Mouse (Mus musculus) neural tube, embryonic 11.5 days (tissue): Measurements from ENCODE around the gene Blnk. TPM values are rescaled to one million over a fixed set of nuclear protein-coding genes. Genes with fewer than 3 reads are reported as not detected.

Experiments used
- ATAC-seq: fragments of 200-750 bp; cut with Nextera tagmentation; 2 replicates; pipeline ENCODE4 v1.8.0; 2017; ENCODE audit warnings: moderate number of reproducible peaks, mild to moderate bottlenecking, moderate TSS enrichment, moderate library complexity; ENCODE audit not compliant: insufficient read depth, low FRiP score, low TSS enrichment
- DNase-seq: peaks from one replicate; pipeline ENCODE4 v3.0.0-alpha.2; 2015; ENCODE audit warnings: low spot score
- H3K27ac ChIP-seq: fragments of 300-500 bp; sonication (generic); 2 replicates; pipeline ENCODE4 v1.5.1; 2014; ENCODE audit warnings: low read depth, mild to moderate bottlenecking, low read length
- H3K27me3 ChIP-seq: fragments of 300-500 bp; sonication (generic); 2 replicates; pipeline ENCODE4 v1.6.1; 2014; ENCODE audit warnings: mild to moderate bottlenecking, low read length, mixed read lengths; ENCODE audit not compliant: control insufficient read depth, insufficient read depth
- H3K36me3 ChIP-seq: fragments of 300-500 bp; sonication (generic); 2 replicates; pipeline ENCODE4 v1.6.1; 2014; ENCODE audit warnings: mild to moderate bottlenecking, low read length, moderate library complexity, mixed read lengths; ENCODE audit not compliant: control insufficient read depth, insufficient read depth
- H3K4me1 ChIP-seq: fragments of 300-500 bp; sonication (generic); 2 replicates; pipeline ENCODE4 v1.6.1; 2014; ENCODE audit warnings: low read length, mixed read lengths; ENCODE audit not compliant: control insufficient read depth, insufficient read depth
- H3K4me2 ChIP-seq: fragments of 300-500 bp; sonication (generic); 2 replicates; pipeline ENCODE4 v1.6.1; 2014; ENCODE audit warnings: low read depth, mild to moderate bottlenecking, moderate library complexity
- H3K4me3 ChIP-seq: fragments of 300-500 bp; sonication (generic); 2 replicates; pipeline ENCODE4 v1.5.1; 2014; ENCODE audit warnings: low read depth, low read length
- H3K9ac ChIP-seq: fragments of 300-500 bp; sonication (generic); 2 replicates; pipeline ENCODE4 v1.6.1; 2014; ENCODE audit warnings: mild to moderate bottlenecking, low read length
- H3K9me3 ChIP-seq: fragments of 300-500 bp; sonication (generic); 2 replicates; pipeline ENCODE4 v1.6.1; 2016; ENCODE audit warnings: low read length; ENCODE audit not compliant: control insufficient read depth
- WGBS: fragments of 180-500 bp; shearing (Covaris S2); extraction: QIAGEN DNeasy Blood & Tissue Kit; methylation state at CpG from one replicate; pipeline ENCODE4 v1.1.7; 2014; 5-methylcytosine and 5-hydroxymethylcytosine counted together
- polyA plus RNA-seq: library from polyadenylated mRNA; unstranded; fragments of >200 nt; fragmentation: Nextera tagmentation; extraction: Ambion mirVana; gene quantifications from 2 replicates; pipeline ENCODE4 v1.2.1, GENCODE M21; 2014

Gene Blnk
- polyA plus RNA-seq, 1 experiment from 2014 or later: 0.45 TPM

DNA sequence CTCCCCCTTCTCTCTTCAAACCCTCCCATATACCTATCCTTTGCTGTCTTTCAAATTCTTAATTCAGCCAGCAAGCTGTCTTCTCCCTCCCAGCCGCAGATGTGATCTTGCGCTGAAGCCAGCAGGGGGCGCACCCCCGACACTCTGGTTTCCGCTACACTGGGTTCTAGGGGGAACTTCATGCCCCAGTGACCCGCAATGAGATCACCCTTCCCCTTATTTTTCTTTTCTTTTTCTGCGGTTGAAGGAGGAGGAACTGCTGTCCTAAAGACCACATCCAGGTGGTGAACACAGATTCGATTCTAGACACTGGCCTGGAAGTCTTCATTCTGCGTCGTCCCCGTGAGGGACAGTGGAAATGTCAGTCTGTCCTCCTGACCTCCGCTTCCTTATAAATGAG is 31.3 kb downstream of the Blnk start:
- Histone ChIP-seq H3K4me3 (no peak overlapping the region), H3K27me3 (no peaks in the 10 kb centered on the region), H3K4me2 (no peak overlapping the region), H3K36me3 (no peaks in the 10 kb centered on the region), H3K9ac (no peak overlapping the region), H3K9me3 (no peaks in the 10 kb centered on the region), H3K27ac (no peak overlapping the region), H3K4me1 (no peaks in the 10 kb centered on the region)
- WGBS: 50% methylated on average over 12 of the region's 12 CpGs
- ATAC-seq: no peak
- DNase-seq: peak; percentile 61

GRCm38 (mm10) chr19:40958981-40959380 is 35.4 kb downstream of the Blnk start:
- Histone ChIP-seq H3K4me2 (no peak overlapping the region), H3K4me3 (no peak overlapping the region), H3K9me3 (no peaks in the 10 kb centered on the region), H3K36me3 (no peaks in the 10 kb centered on the region), H3K4me1 (no peaks in the 10 kb centered on the region), H3K27me3 (no peaks in the 10 kb centered on the region), H3K9ac (no peak overlapping the region), H3K27ac (no peak overlapping the region)
- ATAC-seq (no peak), DNase-seq (no peak)
- WGBS: 26% methylated on average over 1 of the region's 1 CpGs

DNA sequence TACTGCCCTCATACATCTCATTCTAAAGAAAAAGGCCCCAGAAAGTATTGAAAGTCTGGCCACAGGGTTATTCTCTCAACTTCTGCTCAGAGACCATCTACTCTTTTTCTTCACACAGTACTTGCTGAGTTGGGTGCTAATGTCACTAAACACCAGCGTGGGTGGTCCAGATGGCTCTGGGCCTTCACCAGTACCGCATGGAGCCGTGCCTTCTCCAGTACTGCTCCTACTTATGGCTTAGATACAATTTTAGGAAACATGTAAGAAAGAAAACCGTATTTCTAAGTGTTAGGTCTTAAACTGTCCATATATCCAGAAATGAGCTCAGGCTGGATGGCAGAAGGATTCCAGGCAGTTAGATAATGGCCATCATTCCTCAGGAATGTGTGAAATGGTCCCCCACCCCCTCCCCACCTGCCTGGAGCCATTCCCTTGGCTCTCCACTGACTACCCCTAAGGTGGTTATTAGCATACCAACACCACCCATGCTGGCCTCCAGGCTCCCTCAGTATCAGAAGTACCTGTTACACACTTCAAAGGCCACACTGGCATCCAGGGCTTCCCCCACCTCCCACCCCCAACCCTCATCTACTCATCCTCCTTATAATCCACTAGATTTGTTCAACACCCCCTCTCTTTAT is 47.3 kb downstream of the Blnk start:
- DNase-seq (no peak), ATAC-seq (no peak)
- Histone ChIP-seq H3K4me2 (no peak overlapping the region), H3K9me3 (no peaks in the 10 kb centered on the region), H3K36me3 (no peaks in the 10 kb centered on the region), H3K27me3 (no peaks in the 10 kb centered on the region), H3K4me3 (no peak overlapping the region), H3K27ac (no peak overlapping the region), H3K4me1 (no peaks in the 10 kb centered on the region), H3K9ac (no peak overlapping the region)
- WGBS: 88% methylated on average over 4 of the region's 4 CpGs

DNA sequence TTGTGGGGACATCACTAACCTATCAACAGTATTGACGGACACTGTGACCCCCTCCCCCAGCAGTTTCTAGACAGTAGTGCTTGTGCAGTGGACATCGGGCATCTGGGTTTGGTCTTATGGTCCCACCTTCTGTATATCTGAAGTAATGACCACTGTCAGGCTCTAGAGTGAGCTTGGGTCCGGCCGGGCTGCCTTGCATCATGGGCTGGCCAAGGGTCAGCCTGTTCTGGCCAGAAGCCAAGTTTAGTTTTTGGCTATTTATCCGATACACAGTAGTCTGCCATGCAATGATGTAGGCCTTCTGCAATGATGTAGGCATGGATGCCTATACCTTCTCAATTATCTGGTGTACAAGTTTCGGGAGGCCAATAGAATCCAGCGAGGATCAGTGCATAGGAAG is 50.8 kb downstream of the Blnk start:
- Histone ChIP-seq H3K4me1 (no peaks in the 10 kb centered on the region), H3K27ac (no peak overlapping the region), H3K27me3 (no peaks in the 10 kb centered on the region), H3K4me2 (no peak overlapping the region), H3K9me3 (no peaks in the 10 kb centered on the region), H3K9ac (no peak overlapping the region), H3K36me3 (no peaks in the 10 kb centered on the region), H3K4me3 (no peak overlapping the region)
- DNase-seq (no peak), ATAC-seq (no peak)
- WGBS: 94% methylated on average over 7 of the region's 7 CpGs

DNA sequence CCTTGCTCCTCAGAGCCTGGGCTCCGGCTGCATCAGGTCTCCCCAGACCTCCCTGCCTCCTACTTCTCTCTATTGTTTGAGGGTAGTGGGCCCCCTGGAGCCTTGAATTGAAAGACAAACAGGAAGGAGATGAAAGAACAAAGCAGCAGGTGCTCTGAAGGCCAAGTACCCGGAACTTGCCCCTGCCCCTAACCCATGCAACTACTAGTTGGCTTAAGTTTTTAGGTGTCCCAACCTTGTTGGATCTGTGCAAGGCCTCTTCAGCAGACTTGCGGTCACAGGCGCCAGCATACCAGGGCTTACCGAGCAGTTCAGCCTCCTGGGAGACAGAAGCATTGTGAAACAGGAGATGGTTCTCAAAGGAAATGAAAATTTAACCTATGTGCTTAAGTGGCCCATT is 58.3 kb downstream of the Blnk start:
- no peaks in the 10 kb centered on the region for H3K4me1 ChIP-seq
- WGBS: 34% methylated on average over 5 of the region's 5 CpGs
- no peak for ATAC-seq

DNA sequence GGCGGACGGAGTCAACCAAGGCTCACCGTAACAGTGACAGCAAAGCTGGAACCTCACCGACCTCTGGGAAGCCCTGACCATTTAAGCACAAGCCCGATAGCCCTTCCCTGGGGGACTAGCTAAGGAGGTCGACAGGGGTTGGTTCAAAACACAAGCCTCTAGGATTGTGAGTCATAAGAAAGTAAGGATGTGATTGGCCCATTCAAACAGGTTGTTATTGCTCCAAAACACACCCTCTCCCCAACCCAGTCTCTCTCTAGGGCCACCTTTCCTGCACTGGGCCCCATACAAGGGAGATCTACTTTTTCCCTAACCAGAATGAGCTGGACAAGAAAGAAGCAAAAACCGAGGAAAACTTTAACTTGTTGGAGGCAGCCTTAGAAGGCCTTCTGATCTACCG is 59.0 kb downstream of the Blnk start:
- Histone ChIP-seq H3K27me3 (no peaks in the 10 kb centered on the region), H3K36me3 (no peaks in the 10 kb centered on the region), H3K9me3 (no peaks in the 10 kb centered on the region), H3K4me3 (no peak overlapping the region), H3K4me1 (no peaks in the 10 kb centered on the region), H3K4me2 (no peak overlapping the region), H3K9ac (no peak overlapping the region), H3K27ac (no peak overlapping the region)
- WGBS: 42% methylated on average over 8 of the region's 8 CpGs
- ATAC-seq (no peak), DNase-seq (no peak)

More for the DNA sequence above, 58.3 kb downstream of the Blnk start:
- Histone ChIP-seq H3K27me3 (no peaks in the 10 kb centered on the region), H3K9me3 (no peaks in the 10 kb centered on the region), H3K9ac (no peak overlapping the region), H3K4me2 (no peak overlapping the region), H3K27ac (no peak overlapping the region), H3K4me3 (no peak overlapping the region), H3K36me3 (no peaks in the 10 kb centered on the region)
- DNase-seq: no peak

DNA sequence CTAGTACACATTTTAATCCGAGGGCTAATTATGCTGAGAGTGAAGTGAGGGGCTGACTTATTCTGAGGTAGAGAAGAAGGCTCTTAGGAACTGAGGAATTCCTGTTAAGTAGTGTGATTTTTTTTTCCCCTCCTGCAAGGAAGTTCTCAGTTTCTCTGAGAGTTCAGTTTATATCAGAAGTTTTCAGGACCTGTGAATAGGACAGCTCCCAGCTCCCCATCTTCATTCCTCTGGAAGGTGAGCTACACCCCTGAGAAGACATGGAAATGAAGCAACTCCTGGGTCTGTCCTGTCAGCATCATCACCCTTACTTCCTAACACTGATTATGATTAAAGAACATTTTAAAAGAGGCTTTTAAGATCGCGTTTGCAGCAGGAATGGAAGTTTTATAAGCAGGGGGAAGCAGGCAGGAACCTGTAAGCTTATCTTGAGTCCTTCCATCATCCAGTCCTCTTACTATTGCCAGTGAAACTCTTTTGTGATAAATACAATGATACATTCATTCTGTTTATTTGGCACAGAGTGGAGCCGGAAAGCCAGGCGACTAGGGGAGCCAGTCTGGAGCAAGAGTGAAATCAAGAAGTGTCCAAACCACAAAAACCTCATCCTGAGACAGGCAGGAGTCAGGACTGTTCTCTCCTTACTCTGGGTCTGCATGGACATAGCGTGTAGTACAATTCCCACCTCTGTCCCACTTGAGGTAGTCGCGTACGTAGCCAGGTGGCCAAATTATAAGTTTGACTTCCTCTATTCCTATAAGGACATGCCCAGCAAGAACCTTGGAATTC is 62.6 kb downstream of the Blnk start:
- H3K4me1 ChIP-seq: no peaks in the 10 kb centered on the region
- no peak overlapping the region for H3K4me2 ChIP-seq
- WGBS: 77% methylated on average over 9 of the region's 9 CpGs
- no peaks in the 10 kb centered on the region for H3K9me3 ChIP-seq
- ATAC-seq (no peak), DNase-seq (no peak)
- no peaks in the 10 kb centered on the region for H3K27me3 ChIP-seq
- H3K9ac ChIP-seq: no peak overlapping the region
- no peak overlapping the region for H3K4me3 ChIP-seq
- no peaks in the 10 kb centered on the region for H3K36me3 ChIP-seq
- H3K27ac ChIP-seq: no peak overlapping the region

DNA sequence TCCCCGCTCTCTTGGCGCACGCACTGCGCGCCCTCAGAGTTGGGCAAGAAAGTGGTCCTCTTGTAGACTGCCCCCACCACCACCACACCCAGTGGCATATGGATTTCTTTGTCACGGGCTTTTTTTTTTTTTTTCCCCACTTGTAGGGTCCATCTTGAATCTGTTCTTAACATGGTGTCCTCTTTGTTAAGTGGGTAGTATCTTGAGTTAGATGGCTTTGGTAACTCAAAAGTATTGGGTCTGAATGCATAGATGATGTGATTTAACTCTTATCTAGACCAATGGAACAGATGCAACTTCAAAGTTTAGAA is 99.0 kb downstream of the Blnk start:
- H3K27me3 ChIP-seq: no peaks in the 10 kb centered on the region
- ATAC-seq (no peak; the same call in 1 of the 2 replicates), DNase-seq (no peak)
- peak overlapping the region; percentile 69 for H3K4me2 ChIP-seq
- H3K9ac ChIP-seq: peak overlapping the region; percentile 91
- H3K27ac ChIP-seq: peak overlapping the region; percentile 87
- H3K4me3 ChIP-seq: peak overlapping the region; percentile 76
- no peaks in the 10 kb centered on the region for H3K36me3 ChIP-seq
- no peaks in the 10 kb centered on the region for H3K9me3 ChIP-seq
- WGBS: 3% methylated on average over 6 of the region's 6 CpGs
- no peaks in the 10 kb centered on the region for H3K4me1 ChIP-seq
